Mouse (Mus musculus) frontal cortex, postnatal 36 days (tissue): ENCODE measurements at regions not wholly inside any gene's neighbourhood (a gene's known extent, or its start where the extent isn't known, plus 50 kb on each side); places are given as distances from the start of the nearest gene placed in this dataset.
"Not testable (repeated sequence)": the region's sequence is repeated elsewhere in the genome, so short reads cannot be mapped to it uniquely, and the experiment has no call there.

ENCODE experiments used
- DNase-seq, 2 experiments: peaks; one replicate each; pipeline ENCODE4 v3.0.0; 2022; ENCODE audit warnings: low spot score in 2 of 2

GRCm38 (mm10) chr15:19778651-19779050 lies 670.4 kb upstream of the Cdh12 start:
- DNase-seq, result no peak

- DNase-seq, result no peak
These were observed 665.2 kb upstream of the Cdh12 start for GRCm38 (mm10) chr15:19783883-19784282.

- DNase-seq, result peak in 1 of 2 experiments; percentile 24
These were observed 642.1 kb upstream of the Cdh12 start for GRCm38 (mm10) chr15:19806994-19807393.

- no peak for DNase-seq
These were observed 635.4 kb upstream of the Cdh12 start for GRCm38 (mm10) chr15:19813647-19814046.

GRCm38 (mm10) chr15:19856892-19857655 lies 592.0 kb upstream of the Cdh12 start:
- not testable (repeated sequence) for DNase-seq

- no peak for DNase-seq
These were observed 591.4 kb upstream of the Cdh12 start for GRCm38 (mm10) chr15:19857656-19858006.

- DNase-seq, result no peak
These were observed 590.4 kb upstream of the Cdh12 start for GRCm38 (mm10) chr15:19858668-19859067.

GRCm38 (mm10) chr15:19863979-19864378 lies 585.1 kb upstream of the Cdh12 start:
- DNase-seq, result no peak

- no peak for DNase-seq
These were observed 582.5 kb upstream of the Cdh12 start for GRCm38 (mm10) chr15:19866559-19866958.

GRCm38 (mm10) chr15:19869041-19869440 lies 580.0 kb upstream of the Cdh12 start:
- no peak for DNase-seq

- no peak for DNase-seq
These were observed 576.5 kb upstream of the Cdh12 start for GRCm38 (mm10) chr15:19872611-19873010.
